In genomic region chr14:21177781-21178180, GRCm38 (mm10) we compare ENCODE assay signal across 20 mouse cellular contexts.
DNase-seq lines count a peak whose midpoint lies in the region; ATAC-seq and TF ChIP-seq lines count a peak whose summit lies in the region.
"Had no signal": no experiment of that assay in that cellular context is flagged by ENCODE, and none has a peak within 500 bp of the region (broad histone marks: within the 10 kb centered on the region; RNA-seq: fewer than 3 reads in every experiment).

No protein-coding gene starts in this region.

- peak; percentile 54; the same call in 1 of the 2 replicates for ATAC-seq in heart, embryonic 14.5 days (ENCODE audit: insufficient number of reproducible peaks, insufficient read depth, low FRiP score, low read depth)
- 0 out of 2 replicates have a peak, but pooled peaks have one; percentile 26 for ATAC-seq in intestine, embryonic 16.5 days
- no peak for ATAC-seq in intestine, postnatal 0 days
- ATAC-seq in lung, embryonic 16.5 days (ENCODE audit: low read depth), result peak; percentile 83
- ATAC-seq: forebrain, embryonic 14.5 days; hindbrain, postnatal 0 days had no signal

- no peaks in the 10 kb centered on the region for H3K36me3 ChIP-seq in heart, embryonic 14.5 days (ENCODE audit: control insufficient read depth, insufficient read depth, low read length)
- no peaks in the 10 kb centered on the region for H3K36me3 ChIP-seq in intestine, embryonic 16.5 days (ENCODE audit: control insufficient read depth, insufficient read depth, low read length)
- H3K36me3 ChIP-seq in intestine, postnatal 0 days (ENCODE audit: control insufficient read depth, insufficient read depth), result no peaks in the 10 kb centered on the region
- no peaks in the 10 kb centered on the region for H3K36me3 ChIP-seq in lung, embryonic 16.5 days (ENCODE audit: control insufficient read depth, insufficient read depth, low read length)
- H3K36me3 ChIP-seq: embryonic facial prominence, embryonic 10.5 days; forebrain, embryonic 10.5 days; hindbrain, embryonic 13.5 days had no signal

- TF ChIP-seq POLR2A in lung, adult 2 months (IDR thresholded peaks at IDR 0.05; ENCODE audit: borderline replicate concordance, extremely low read depth, low read depth, low read length), result no peak

- intact Hi-C loops in heart, postnatal 14 days (cut with DNase I), result no loop called here

- 28% methylated on average over 2 of the region's 2 CpGs for WGBS in heart, embryonic 14.5 days
- 31% methylated on average over 2 of the region's 2 CpGs for WGBS in intestine, embryonic 16.5 days
- 38% methylated on average over 2 of the region's 2 CpGs for WGBS in intestine, postnatal 0 days
- whole genome bisulfite sequencing in lung, embryonic 16.5 days, result 40% methylated on average over 2 of the region's 2 CpGs
- 59% methylated on average over 2 of the region's 2 CpGs for WGBS in lung, adult 2 months

- H3K4me3 ChIP-seq in heart, embryonic 14.5 days (ENCODE audit: control insufficient read depth in 1 of 2, insufficient read depth in 1 of 2, low read depth in 1 of 2, low read length in 2 of 2), result no peak overlapping the region
- no peak overlapping the region for H3K4me3 ChIP-seq in intestine, embryonic 16.5 days (ENCODE audit: low read length)
- no peak overlapping the region for H3K4me3 ChIP-seq in intestine, postnatal 0 days (ENCODE audit: low read depth, low read length)
- H3K4me3 ChIP-seq in lung, embryonic 16.5 days (ENCODE audit: low read length), result no peak overlapping the region
- H3K4me3 ChIP-seq in lung, adult 2 months (replicated peaks; ENCODE audit: extremely low read depth, low read depth, low read length), result no peak overlapping the region
- H3K4me3 ChIP-seq: embryonic facial prominence, embryonic 10.5 days; erythroblast, embryonic 14.5 days; forebrain, embryonic 10.5 days; hindbrain, embryonic 13.5 days had no signal

- H3K9ac ChIP-seq in heart, embryonic 14.5 days (ENCODE audit: low read length), result no peak overlapping the region
- H3K9ac ChIP-seq in intestine, embryonic 16.5 days (ENCODE audit: low read depth, low read length), result no peak overlapping the region
- H3K9ac ChIP-seq in intestine, postnatal 0 days (ENCODE audit: low read depth, low read length), result no peak overlapping the region
- no peak overlapping the region for H3K9ac ChIP-seq in lung, embryonic 16.5 days (ENCODE audit: low read length)
- H3K9ac ChIP-seq: hindbrain, embryonic 13.5 days had no signal

- DNase-seq in heart, postnatal 14 days, result no peak
- no peak for DNase-seq in lung, adult 2 months
- DNase-seq in cerebellum, adult 11 months, result no peak
- DNase-seq: adrenal gland, adult 2 months; adrenal gland, postnatal 25 days; cerebellum, adult 2 months; cerebellum, postnatal 10 days; gastrocnemius, postnatal 36 days; heart, adult 18-20 months; kidney, adult 2 months had no signal

- no peak for TF ChIP-seq CTCF in intestine, postnatal 0 days (IDR thresholded peaks at IDR 0.05; ENCODE audit: low read depth)
- TF ChIP-seq CTCF in lung, adult 2 months (IDR thresholded peaks at IDR 0.05; ENCODE audit: insufficient read depth, low read length), result no peak

- H3K27ac ChIP-seq in heart, embryonic 14.5 days (replicated peaks in 1 of 2; ENCODE audit: control insufficient read depth in 1 of 2, insufficient read depth in 1 of 2, low read depth in 2 of 2, low read length in 2 of 2), result peak overlapping the region; percentile 78 to 89
- no peak overlapping the region for H3K27ac ChIP-seq in intestine, embryonic 16.5 days (ENCODE audit: low read length)
- H3K27ac ChIP-seq in intestine, postnatal 0 days (ENCODE audit: low read depth, low read length), result no peak overlapping the region
- H3K27ac ChIP-seq in lung, embryonic 16.5 days (ENCODE audit: low read length), result peak overlapping the region; percentile 65
- H3K27ac ChIP-seq: embryonic facial prominence, embryonic 10.5 days; forebrain, embryonic 10.5 days; hindbrain, embryonic 13.5 days; hindbrain, postnatal 0 days had no signal

- H3K4me1 ChIP-seq in heart, embryonic 14.5 days (ENCODE audit: control insufficient read depth in 2 of 2, insufficient read depth in 2 of 2, low read length in 2 of 2), result peaks cover 3 to 19% of the 10 kb centered on the region in 2 experiments
- H3K4me1 ChIP-seq in intestine, embryonic 16.5 days (ENCODE audit: control insufficient read depth, insufficient read depth, low read length), result peaks cover 8% of the 10 kb centered on the region; the same call in 1 of the 2 replicates
- H3K4me1 ChIP-seq in intestine, postnatal 0 days (replicated peaks; ENCODE audit: control insufficient read depth, insufficient read depth, low read length), result no peaks in the 10 kb centered on the region
- 0 out of 2 replicates have a peak, but pooled peaks cover 2% of the 10 kb centered on the region for H3K4me1 ChIP-seq in lung, embryonic 16.5 days (replicated peaks; ENCODE audit: control insufficient read depth, insufficient read depth, low read length)
- H3K4me1 ChIP-seq in lung, adult 2 months (ENCODE audit: control insufficient read depth, insufficient read depth, low read length), result no peaks in the 10 kb centered on the region
- H3K4me1 ChIP-seq: embryonic facial prominence, embryonic 10.5 days; forebrain, embryonic 10.5 days; hindbrain, embryonic 13.5 days had no signal

- H3K4me2 ChIP-seq in heart, embryonic 14.5 days (ENCODE audit: low read length), result peak overlapping the region; percentile 38
- H3K4me2 ChIP-seq in intestine, embryonic 16.5 days (ENCODE audit: low read depth, low read length), result no peak overlapping the region
- no peak overlapping the region for H3K4me2 ChIP-seq in intestine, postnatal 0 days (replicated peaks; ENCODE audit: low read depth)
- no peak overlapping the region for H3K4me2 ChIP-seq in lung, embryonic 16.5 days (ENCODE audit: low read depth, low read length)
- H3K4me2 ChIP-seq: hindbrain, embryonic 13.5 days had no signal

- H3K27me3 ChIP-seq in heart, embryonic 14.5 days (ENCODE audit: control insufficient read depth, insufficient read depth, low read length), result no peaks in the 10 kb centered on the region
- no peaks in the 10 kb centered on the region for H3K27me3 ChIP-seq in intestine, embryonic 16.5 days (replicated peaks; ENCODE audit: control insufficient read depth, insufficient read depth, low read length)
- no peaks in the 10 kb centered on the region for H3K27me3 ChIP-seq in intestine, postnatal 0 days (replicated peaks; ENCODE audit: control insufficient read depth, insufficient read depth, low read length)
- H3K27me3 ChIP-seq in lung, embryonic 16.5 days (ENCODE audit: control insufficient read depth, insufficient read depth, low read depth, low read length), result no peaks in the 10 kb centered on the region
- H3K27me3 ChIP-seq: hindbrain, embryonic 13.5 days had no signal

- H3K9me3 ChIP-seq in heart, embryonic 14.5 days (ENCODE audit: control insufficient read depth, low read length), result no peaks in the 10 kb centered on the region
- no peaks in the 10 kb centered on the region for H3K9me3 ChIP-seq in intestine, embryonic 16.5 days (ENCODE audit: control insufficient read depth, low read length)
- no peaks in the 10 kb centered on the region for H3K9me3 ChIP-seq in intestine, postnatal 0 days (ENCODE audit: control insufficient read depth)
- no peaks in the 10 kb centered on the region for H3K9me3 ChIP-seq in lung, embryonic 16.5 days (ENCODE audit: control insufficient read depth, low read length)
- H3K9me3 ChIP-seq: embryonic facial prominence, embryonic 10.5 days; forebrain, embryonic 10.5 days; hindbrain, embryonic 13.5 days had no signal

Comparison
In these comparisons a context has a peak if more than half of its experiments do, and no peak if none do; other contexts are left out.
1. H3K27ac ChIP-seq: peak in heart, embryonic 14.5 days (2 of 2) and lung, embryonic 16.5 days (single experiment); none in intestine, embryonic 16.5 days (single experiment) and intestine, postnatal 0 days (single experiment).